Mouse (Mus musculus): ENCODE data around the gene Gdf9.
A peak's percentile ranks its signal among the peaks of the same experiment; 100 is the strongest.

- no peak for TF ChIP-seq CTCF (IDR thresholded peaks at IDR 0.05; ENCODE audit: borderline replicate concordance, insufficient read depth, low read length)
- 0 out of 2 replicates have a peak, but pooled peaks have one; percentile 7 for TF ChIP-seq POLR2A (IDR thresholded peaks at IDR 0.05; ENCODE audit: low read depth, low read length)
Observed at GRCm38 (mm10) chr11:53428716-53429057, 2.1 kb upstream of the Gdf9 start.

Measured in embryonic fibroblast, embryonic 13.5 days (primary cell).